In genomic region chr1:128605794-128606193, GRCm38 (mm10) we compare ENCODE assay signal across 20 mouse cellular contexts. TPM values are rescaled to one million over a fixed set of nuclear protein-coding genes. Genes with fewer than 3 reads are reported as not detected.
DNase-seq lines count a peak whose midpoint lies in the region; ATAC-seq lines count a peak whose summit lies in the region.
"Had no signal": no experiment of that assay in that cellular context is flagged by ENCODE, and none has a peak within 500 bp of the region (broad histone marks: within the 10 kb centered on the region; RNA-seq: fewer than 3 reads in every experiment).

No protein-coding gene starts in this region.

- DNase-seq in spleen, postnatal 36 days (ENCODE audit: low spot score in 2 of 2), result peak; percentile 56 to 68
- DNase-seq in spleen, postnatal 14 days (ENCODE audit: low spot score in 2 of 2), result no peak
- peak; percentile 56 to 66 for DNase-seq in natural killer cell, adult 2 months (ENCODE audit: low spot score in 2 of 2)
- DNase-seq in kidney, postnatal 10 days, result no peak
- DNase-seq in kidney, postnatal 25 days, result no peak
- DNase-seq in right cerebral cortex, adult 2 months (ENCODE audit: low spot score in 2 of 2), result no peak
- DNase-seq: adrenal gland, postnatal 36 days; cerebellum, adult 2 months; cerebellum, postnatal 36 days; gastrocnemius, postnatal 36 days; heart, postnatal 14 days; kidney, adult 8-10 months; kidney, postnatal 36 days; lung, adult 18-20 months; lung, postnatal 14 days; right cerebral cortex, adult 18-20 months had no signal

- peak; percentile 88 for ATAC-seq in CD4-positive, CD25-positive, alpha-beta regulatory T cell, adult 4 months
- peak; percentile 47 for ATAC-seq in granulocyte monocyte progenitor cell, adult 5-6 weeks (replicated peaks; ENCODE audit: poor library complexity, severe bottlenecking)
- ATAC-seq: midbrain, embryonic 16.5 days had no signal

RNA-seq across cellular contexts. Expression of gene Cxcr4, which starts 13.7 kb away (rescaled TPM):
- polyA plus RNA-seq in CD4-positive, CD25-positive, alpha-beta regulatory T cell, adult 4 months (2017; shearing (Covaris generic)), result 10 to 100 TPM in 1 of 2 experiments, 1 to 10 TPM in 1; 5.6 to 29.9 TPM
- 151 and 195 TPM in 2 replicates for total RNA-seq in granulocyte monocyte progenitor cell, adult 5-6 weeks (2014; fragmentation: Nextera tagmentation)
- total RNA-seq in granulocyte monocyte progenitor cell, adult 5-6 weeks (2017), result 178 and 196 TPM in 2 replicates
- polyA plus RNA-seq: G1E had no signal

Comparison
In these comparisons a context has a peak if more than half of its experiments do, and no peak if none do; other contexts are left out.
1. DNase-seq: peak in spleen, postnatal 36 days (2 of 2) and natural killer cell, adult 2 months (2 of 2); none in spleen, postnatal 14 days (0 of 2), kidney, postnatal 10 days (single experiment), kidney, postnatal 25 days (0 of 2) and right cerebral cortex, adult 2 months (0 of 2).